Mouse (Mus musculus): ENCODE results near the gene Gm19402.
"Not testable (repeated sequence)": the region's sequence is repeated elsewhere in the genome, so short reads cannot be mapped to it uniquely, and the experiment has no call there.

GRCm38 (mm10) chr10:77690356-77690807 is at the start of gene Gm19402:
- TF ChIP-seq GATA1 (IDR thresholded peaks at IDR 0.05; ENCODE audit: borderline replicate concordance, low read length); TAL1 (conservative IDR thresholded peaks at IDR 0.05; ENCODE audit: low read depth, low read length): not testable (repeated sequence)

All from G1E (cell line).